Mouse (Mus musculus) hindbrain, embryonic 14.5 days (tissue): ENCODE measurements at regions not wholly inside any gene's neighbourhood (a gene's known extent, or its start where the extent isn't known, plus 50 kb on each side); places are given as distances from the start of the nearest gene placed in this dataset.
A peak's percentile ranks its signal among the peaks of the same experiment; 100 is the strongest.

Source experiments
- ATAC-seq: fragments of 200-750 bp; cut with Nextera tagmentation; 2 replicates; pipeline ENCODE4 v1.8.0; 2017; ENCODE audit warnings: moderate number of reproducible peaks, mild to moderate bottlenecking, moderate TSS enrichment, moderate library complexity; ENCODE audit not compliant: low FRiP score
- DNase-seq: peaks from one replicate; pipeline ENCODE4 v3.0.0-alpha.2; 2015; ENCODE audit warnings: low spot score
- H3K27ac ChIP-seq: fragments of 300-500 bp; sonication (generic); 2 replicates; pipeline ENCODE4 v1.5.1; 2014; ENCODE audit warnings: mild to moderate bottlenecking, moderate library complexity
- H3K27me3 ChIP-seq: fragments of 300-500 bp; sonication (generic); 2 replicates; pipeline ENCODE4 v1.6.1; 2014; ENCODE audit warnings: mild to moderate bottlenecking, low read length, mixed read lengths; ENCODE audit not compliant: control insufficient read depth, insufficient read depth
- H3K36me3 ChIP-seq: fragments of 300-500 bp; sonication (generic); replicated peaks from 2 replicates; pipeline ENCODE4 v1.6.1; 2014; ENCODE audit not compliant: control insufficient read depth, insufficient read depth
- H3K4me1 ChIP-seq: fragments of 300-500 bp; sonication (generic); replicated peaks from 2 replicates; pipeline ENCODE4 v1.6.1; 2014; ENCODE audit warnings: antibody characterized with exemption, low read length, mixed read lengths; ENCODE audit not compliant: control insufficient read depth, insufficient read depth
- H3K4me2 ChIP-seq: fragments of 300-500 bp; sonication (generic); replicated peaks from 2 replicates; pipeline ENCODE4 v1.6.1; 2014; ENCODE audit warnings: mild to moderate bottlenecking, moderate library complexity
- H3K4me3 ChIP-seq: fragments of 300-500 bp; sonication (generic); replicated peaks from 2 replicates; pipeline ENCODE4 v1.5.1; 2014; ENCODE audit warnings: mild to moderate bottlenecking, low read length
- H3K9ac ChIP-seq: fragments of 300-500 bp; sonication (generic); 2 replicates; pipeline ENCODE4 v1.6.1; 2014
- H3K9me3 ChIP-seq: fragments of 300-500 bp; sonication (generic); 2 replicates; pipeline ENCODE4 v1.6.1; 2016; ENCODE audit warnings: low read length; ENCODE audit not compliant: control insufficient read depth
- WGBS: fragments of 180-500 bp; shearing (Covaris S2); extraction: QIAGEN DNeasy Blood & Tissue Kit; methylation state at CpG from one replicate; pipeline ENCODE4 v1.1.7; 2014; 5-methylcytosine and 5-hydroxymethylcytosine counted together

DNA sequence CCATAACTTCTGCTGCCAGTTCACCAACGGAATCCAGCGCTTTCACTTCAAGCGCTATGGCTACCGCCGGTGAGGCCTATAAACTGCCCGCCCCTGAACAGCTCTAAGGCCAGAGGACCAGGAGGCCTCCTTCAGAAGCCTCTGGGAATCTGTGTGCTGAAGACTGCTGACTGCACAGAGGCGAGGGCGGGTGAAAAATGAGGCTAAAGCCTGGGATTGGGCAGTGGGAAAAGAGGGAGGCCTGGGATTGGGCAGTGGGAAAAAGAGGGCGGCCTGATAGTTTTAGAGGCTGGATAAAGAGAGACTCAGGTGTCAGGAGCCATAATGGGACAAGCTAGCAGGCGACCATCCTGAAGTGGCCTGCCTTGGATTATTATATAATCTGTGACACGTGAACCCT lies 80.8 kb downstream of the Plekhb2 start:
- H3K9me3 ChIP-seq, result peaks cover 14% of the 10 kb centered on the region; the same call in 1 of the 2 replicates
- no peaks in the 10 kb centered on the region for H3K4me1 ChIP-seq
- no peak overlapping the region for H3K9ac ChIP-seq
- 93% methylated on average over 11 of the region's 11 CpGs for WGBS
- H3K4me3 ChIP-seq, result no peak overlapping the region
- DNase-seq (no peak), ATAC-seq (no peak)
- no peak overlapping the region for H3K27ac ChIP-seq
- H3K36me3 ChIP-seq, result no peaks in the 10 kb centered on the region
- H3K4me2 ChIP-seq, result no peak overlapping the region
- no peaks in the 10 kb centered on the region for H3K27me3 ChIP-seq

DNA sequence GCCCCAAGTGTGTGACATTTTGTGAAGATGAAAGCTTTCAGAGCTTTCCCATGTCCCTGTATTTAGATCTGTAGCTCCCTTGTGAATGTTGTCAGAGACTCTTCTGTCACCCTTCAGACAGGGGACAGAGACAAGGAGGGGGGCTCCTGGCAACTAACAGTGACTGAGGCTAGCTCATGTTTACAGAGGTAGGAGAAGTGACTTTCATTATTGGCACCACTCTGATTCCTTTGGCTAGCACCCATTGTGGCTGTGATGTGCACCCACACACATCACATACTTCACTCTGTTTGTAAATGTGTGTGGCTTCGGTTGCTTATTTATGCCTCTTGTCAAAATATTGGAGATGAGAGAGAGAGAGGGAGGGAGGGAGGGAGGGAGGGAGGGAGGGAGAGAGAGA lies 93.4 kb downstream of the Plekhb2 start:
- ATAC-seq, result no peak
- Histone ChIP-seq H3K36me3 (no peaks in the 10 kb centered on the region), H3K4me3 (no peak overlapping the region), H3K27ac (no peak overlapping the region), H3K4me1 (no peaks in the 10 kb centered on the region), H3K27me3 (no peaks in the 10 kb centered on the region), H3K9me3 (no peaks in the 10 kb centered on the region), H3K9ac (no peak overlapping the region), H3K4me2 (no peak overlapping the region)
- no peak for DNase-seq
- 76% methylated on average over 1 of the region's 1 CpGs for WGBS

DNA sequence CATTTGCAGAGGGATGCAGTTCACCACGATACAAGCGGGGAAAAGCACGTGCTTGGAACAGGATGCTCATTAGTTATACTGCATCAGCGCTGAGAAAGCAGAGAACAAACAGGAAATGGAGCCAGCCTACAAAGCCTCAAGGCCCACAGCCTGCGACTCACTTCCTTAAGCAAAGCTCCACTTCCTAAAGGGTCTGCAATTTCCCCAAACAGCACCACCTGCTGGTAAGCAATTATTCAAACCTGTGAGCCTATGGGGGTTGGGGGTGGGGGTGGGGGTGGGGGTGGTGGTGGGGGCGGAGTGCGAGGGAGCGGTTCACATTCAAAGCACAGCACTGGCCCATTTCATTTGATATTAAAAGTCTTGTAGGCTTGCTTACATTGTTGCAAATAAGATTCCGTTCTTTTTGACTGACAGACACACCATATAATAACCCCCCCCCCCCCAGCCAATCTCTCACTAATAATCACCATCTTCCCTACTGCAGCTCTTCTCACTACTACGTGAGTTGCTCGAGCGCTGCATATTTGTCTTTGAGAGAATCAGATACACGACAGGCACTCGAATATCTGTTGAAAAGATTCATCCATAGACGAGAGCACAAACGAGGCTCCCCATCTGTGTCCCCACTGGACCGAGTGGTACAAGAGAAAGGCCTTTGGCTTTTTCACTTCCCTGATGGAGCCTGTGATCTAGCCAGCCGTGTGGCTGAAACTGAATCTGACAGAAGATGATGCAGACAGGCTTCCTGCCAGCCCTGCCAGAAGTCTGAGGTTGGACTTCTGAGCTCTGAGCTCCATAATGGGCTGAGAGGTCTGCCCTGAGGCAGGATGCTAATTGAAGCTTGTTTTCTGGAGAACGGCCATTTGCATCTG lies 112.1 kb downstream of the Plekhb2 start:
- Histone ChIP-seq H3K27ac (no peak overlapping the region), H3K4me2 (no peak overlapping the region), H3K9ac (no peak overlapping the region), H3K9me3 (no peaks in the 10 kb centered on the region; the same call in 1 of the 2 replicates), H3K4me1 (0 out of 2 replicates have a peak, but pooled peaks cover 4% of the 10 kb centered on the region), H3K27me3 (no peaks in the 10 kb centered on the region), H3K4me3 (no peak overlapping the region), H3K36me3 (no peaks in the 10 kb centered on the region)
- WGBS, result 66% methylated on average over 19 of the region's 19 CpGs
- DNase-seq (peak; percentile 25), ATAC-seq (peak; percentile 51; the same call in 1 of the 2 replicates)

DNA sequence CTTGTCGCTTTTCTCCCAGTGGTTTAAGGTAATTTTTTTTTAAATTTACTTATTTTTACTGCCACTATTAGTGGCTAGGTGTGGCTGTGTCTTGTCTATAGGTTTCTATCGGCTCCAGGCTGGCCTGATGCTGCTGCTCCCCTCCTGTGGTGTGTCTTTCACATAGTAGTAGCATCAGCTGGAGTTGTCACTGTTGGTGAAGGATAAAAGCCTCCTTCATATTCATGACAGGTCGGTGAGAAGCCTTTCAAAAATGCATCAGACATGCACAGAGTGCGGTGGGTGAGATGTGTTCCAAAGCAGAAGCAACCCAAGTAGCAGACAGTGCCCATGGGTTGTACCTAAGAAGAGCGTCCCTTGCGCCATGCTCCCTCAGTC lies 112.7 kb downstream of the Plekhb2 start:
- Histone ChIP-seq H3K27ac (no peak overlapping the region), H3K4me2 (no peak overlapping the region), H3K36me3 (no peaks in the 10 kb centered on the region), H3K9me3 (no peaks in the 10 kb centered on the region; the same call in 1 of the 2 replicates), H3K4me3 (no peak overlapping the region), H3K9ac (no peak overlapping the region), H3K27me3 (no peaks in the 10 kb centered on the region), H3K4me1 (0 out of 2 replicates have a peak, but pooled peaks cover 4% of the 10 kb centered on the region)
- DNase-seq (no peak), ATAC-seq (no peak)
- WGBS, result 64% methylated on average over 6 of the region's 6 CpGs

DNA sequence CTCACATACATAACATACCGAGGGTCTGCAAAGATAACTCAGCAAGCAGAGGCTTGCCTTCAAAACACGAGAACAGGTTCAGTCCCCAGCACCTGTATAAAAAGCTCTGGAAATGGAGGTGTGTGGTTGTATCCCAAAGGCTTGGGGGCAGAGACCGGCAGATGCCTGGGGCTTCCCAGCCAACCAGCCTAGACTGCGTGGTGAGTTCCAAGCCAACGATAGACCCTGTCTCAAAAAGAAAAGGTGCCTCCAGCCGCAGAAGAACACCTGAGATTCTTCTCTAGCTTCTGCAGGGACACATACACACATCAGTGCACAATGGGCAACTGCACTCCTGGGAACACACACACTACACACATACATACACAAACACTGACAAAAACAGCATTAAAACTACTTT lies 125.0 kb downstream of the Plekhb2 start:
- no peaks in the 10 kb centered on the region for H3K27me3 ChIP-seq
- 90% methylated on average over 6 of the region's 6 CpGs for WGBS

GRCm38 (mm10) chr1:34978156-34978555 lies 128.4 kb downstream of the Plekhb2 start:
- no peak overlapping the region for H3K4me2 ChIP-seq
- no peaks in the 10 kb centered on the region for H3K27me3 ChIP-seq
- H3K9me3 ChIP-seq, result 0 out of 2 replicates have a peak, but pooled peaks cover 10% of the 10 kb centered on the region
- H3K36me3 ChIP-seq, result no peaks in the 10 kb centered on the region
- 92% methylated on average over 10 of the region's 10 CpGs for WGBS
- no peak for ATAC-seq
- H3K27ac ChIP-seq, result no peak overlapping the region
- no peaks in the 10 kb centered on the region for H3K4me1 ChIP-seq
- no peak overlapping the region for H3K4me3 ChIP-seq
- no peak overlapping the region for H3K9ac ChIP-seq
- no peak for DNase-seq

More for the DNA sequence above, 125.0 kb downstream of the Plekhb2 start:
- Histone ChIP-seq H3K9ac (no peak overlapping the region), H3K27ac (no peak overlapping the region), H3K4me3 (no peak overlapping the region), H3K9me3 (0 out of 2 replicates have a peak, but pooled peaks cover 4% of the 10 kb centered on the region), H3K4me1 (no peaks in the 10 kb centered on the region), H3K4me2 (no peak overlapping the region), H3K36me3 (no peaks in the 10 kb centered on the region)
- ATAC-seq (no peak), DNase-seq (no peak)

DNA sequence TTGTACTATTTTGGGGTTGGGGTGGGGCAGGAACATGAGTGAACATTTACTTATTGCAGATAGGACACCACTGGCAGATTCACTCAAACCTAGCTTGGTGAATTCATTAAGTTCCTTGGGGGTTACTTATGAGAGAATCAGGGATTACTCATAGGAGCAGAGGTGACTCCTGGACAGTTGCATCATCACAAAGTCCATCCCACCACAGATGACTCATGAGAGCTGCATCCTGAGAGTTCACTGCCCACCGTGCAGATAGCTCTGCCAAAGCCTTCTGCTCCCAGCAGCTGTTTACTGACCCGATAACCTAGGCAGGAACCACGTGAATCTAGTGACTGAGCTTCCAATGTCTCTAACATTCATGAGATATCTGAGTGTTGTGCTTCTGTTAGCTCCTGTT lies 129.6 kb downstream of the Plekhb2 start:
- WGBS, result 78% methylated on average over 3 of the region's 3 CpGs
- ATAC-seq (no peak), DNase-seq (no peak)
- no peaks in the 10 kb centered on the region for H3K4me1 ChIP-seq
- 0 out of 2 replicates have a peak, but pooled peaks cover 10% of the 10 kb centered on the region for H3K9me3 ChIP-seq
- no peak overlapping the region for H3K4me3 ChIP-seq
- H3K36me3 ChIP-seq, result no peaks in the 10 kb centered on the region
- H3K27ac ChIP-seq, result no peak overlapping the region
- no peak overlapping the region for H3K9ac ChIP-seq
- no peak overlapping the region for H3K4me2 ChIP-seq
- no peaks in the 10 kb centered on the region for H3K27me3 ChIP-seq

GRCm38 (mm10) chr1:34981934-34982333 lies 132.2 kb downstream of the Plekhb2 start:
- DNase-seq (no peak), ATAC-seq (no peak)
- H3K36me3 ChIP-seq, result no peaks in the 10 kb centered on the region
- WGBS, result 95% methylated on average over 2 of the region's 2 CpGs
- no peak overlapping the region for H3K4me2 ChIP-seq
- H3K9ac ChIP-seq, result no peak overlapping the region
- H3K9me3 ChIP-seq, result 0 out of 2 replicates have a peak, but pooled peaks cover 10% of the 10 kb centered on the region
- no peaks in the 10 kb centered on the region for H3K4me1 ChIP-seq
- no peaks in the 10 kb centered on the region for H3K27me3 ChIP-seq
- H3K27ac ChIP-seq, result no peak overlapping the region
- no peak overlapping the region for H3K4me3 ChIP-seq

DNA sequence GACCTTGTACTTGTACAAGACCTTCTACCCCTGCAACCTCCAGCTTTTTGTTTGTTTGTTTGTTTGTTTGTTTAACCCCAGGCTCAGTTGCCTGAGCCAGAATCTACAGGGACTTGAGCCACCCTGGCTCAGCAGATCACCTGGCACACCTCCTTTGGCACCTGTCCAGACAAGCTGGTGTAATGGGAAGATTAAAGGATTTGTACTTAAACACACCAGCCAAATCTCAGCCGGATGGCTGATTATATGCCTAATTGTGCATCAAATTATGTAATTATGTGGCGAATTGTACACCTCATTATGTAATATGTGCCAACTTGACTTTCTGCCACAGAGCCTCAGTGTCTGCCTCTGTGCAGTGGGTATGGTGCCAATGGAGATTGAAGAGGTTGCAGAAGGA lies 133.2 kb downstream of the Plekhb2 start:
- DNase-seq, result peak; percentile 38

More for the DNA sequence above, 133.2 kb downstream of the Plekhb2 start:
- H3K4me2 ChIP-seq, result no peak overlapping the region
- H3K9me3 ChIP-seq, result 0 out of 2 replicates have a peak, but pooled peaks cover 10% of the 10 kb centered on the region
- H3K9ac ChIP-seq, result no peak overlapping the region
- 51% methylated on average over 2 of the region's 2 CpGs for WGBS
- H3K27ac ChIP-seq, result no peak overlapping the region
- H3K4me1 ChIP-seq, result no peaks in the 10 kb centered on the region
- no peak overlapping the region for H3K4me3 ChIP-seq
- no peak for ATAC-seq
- no peaks in the 10 kb centered on the region for H3K27me3 ChIP-seq
- no peaks in the 10 kb centered on the region for H3K36me3 ChIP-seq
